Mouse (Mus musculus): ENCODE measurements around the gene Liph. TPM values are rescaled to one million over a fixed set of nuclear protein-coding genes. Genes with fewer than 3 reads are reported as not detected.
"Not testable (repeated sequence)": the region's sequence is repeated elsewhere in the genome, so short reads cannot be mapped to it uniquely, and the experiment has no call there.

Gene Liph
- polyA plus RNA-seq, 1 experiment from 2014 or later, result 0.30 TPM

DNA sequence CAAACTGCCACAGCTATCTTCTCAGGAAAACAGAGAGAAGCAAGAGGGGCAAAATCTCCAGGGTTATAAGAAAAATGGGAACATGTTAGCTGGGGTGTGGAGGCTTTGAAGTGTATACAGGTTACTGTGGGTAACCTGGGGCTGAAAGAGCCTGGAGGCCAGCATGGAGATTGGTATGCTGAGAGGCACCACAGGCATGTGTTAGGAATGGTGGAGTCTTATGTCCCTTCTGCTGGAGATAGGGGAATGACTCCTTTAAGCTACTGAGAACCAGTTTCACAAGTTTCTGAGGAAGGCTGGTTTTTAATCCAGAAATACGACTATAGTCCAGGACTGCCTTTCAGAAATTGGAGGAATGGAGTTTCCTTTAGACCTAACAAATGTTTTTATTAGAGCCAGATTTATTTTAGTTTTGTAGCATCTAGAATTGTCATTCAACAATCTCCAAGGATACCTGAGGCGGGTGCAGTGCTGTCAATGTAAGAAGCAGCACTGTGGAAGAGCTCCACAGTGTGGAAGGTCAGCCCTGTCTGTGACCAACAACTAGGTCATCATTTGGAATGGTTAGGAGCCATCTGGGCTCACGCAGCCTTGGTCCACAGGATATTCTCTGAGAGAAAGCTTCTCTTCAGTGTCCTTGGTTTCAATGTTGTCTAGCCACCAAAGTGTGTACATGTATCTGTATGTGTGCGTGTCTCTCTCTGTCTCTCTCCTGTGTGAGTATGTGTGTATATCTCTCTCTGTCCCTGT is 4.7 kb upstream of the Liph start:
- TF ChIP-seq CTCF (IDR thresholded peaks at IDR 0.05), result no peak
- DNase-seq (ENCODE audit: low read depth, low spot score) (no peak), ATAC-seq (no peak)
- ChIA-PET CTCF (interaction anchor here (0.9 to 1.3 kb wide), 2 partner anchors 14 to 163 kb away, joined by 3 to 4 read pairs; no protein-coding TSS in a partner anchor), POLR2A (interaction anchor here (0.6 kb wide), 1 partner anchor 157 kb away, joined by 3 read pairs; no protein-coding TSS in a partner anchor)
- H3K27me3 ChIP-seq, result no peaks in the 10 kb centered on the region
- in situ Hi-C loops (cut with MboI; ENCODE audit: low pct_unique_long_range_greater_than_20kb), result no loop called here

DNA sequence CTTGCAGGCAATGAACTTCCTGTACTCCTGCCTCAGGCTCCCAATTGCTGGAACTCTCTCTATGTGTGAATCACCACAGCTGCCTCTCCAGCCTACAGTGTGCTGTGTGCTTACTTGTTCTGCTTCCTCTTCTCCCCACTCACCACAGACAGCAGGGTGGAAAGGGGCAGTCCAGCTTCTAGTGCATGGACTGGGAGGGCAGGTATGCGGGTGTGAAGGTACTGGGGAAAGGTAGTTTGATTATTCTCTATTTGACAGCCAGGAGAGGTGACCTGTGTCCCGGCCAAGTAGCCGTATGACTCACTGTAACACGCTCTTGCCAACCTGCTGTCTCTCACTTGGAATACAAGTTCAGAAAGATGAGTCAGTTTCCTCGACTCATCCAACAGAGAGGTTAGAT is 2.6 kb upstream of the Liph start:
- no peaks in the 10 kb centered on the region for H3K27me3 ChIP-seq
- DNase-seq (ENCODE audit: low read depth, low spot score), result no peak
- in situ Hi-C loops (cut with MboI; ENCODE audit: low pct_unique_long_range_greater_than_20kb), result no loop called here
- CTCF ChIA-PET, result no interaction called here
- POLR2A ChIA-PET, result no interaction called here
- ATAC-seq, result no peak
- TF ChIP-seq CTCF (IDR thresholded peaks at IDR 0.05), result no peak

DNA sequence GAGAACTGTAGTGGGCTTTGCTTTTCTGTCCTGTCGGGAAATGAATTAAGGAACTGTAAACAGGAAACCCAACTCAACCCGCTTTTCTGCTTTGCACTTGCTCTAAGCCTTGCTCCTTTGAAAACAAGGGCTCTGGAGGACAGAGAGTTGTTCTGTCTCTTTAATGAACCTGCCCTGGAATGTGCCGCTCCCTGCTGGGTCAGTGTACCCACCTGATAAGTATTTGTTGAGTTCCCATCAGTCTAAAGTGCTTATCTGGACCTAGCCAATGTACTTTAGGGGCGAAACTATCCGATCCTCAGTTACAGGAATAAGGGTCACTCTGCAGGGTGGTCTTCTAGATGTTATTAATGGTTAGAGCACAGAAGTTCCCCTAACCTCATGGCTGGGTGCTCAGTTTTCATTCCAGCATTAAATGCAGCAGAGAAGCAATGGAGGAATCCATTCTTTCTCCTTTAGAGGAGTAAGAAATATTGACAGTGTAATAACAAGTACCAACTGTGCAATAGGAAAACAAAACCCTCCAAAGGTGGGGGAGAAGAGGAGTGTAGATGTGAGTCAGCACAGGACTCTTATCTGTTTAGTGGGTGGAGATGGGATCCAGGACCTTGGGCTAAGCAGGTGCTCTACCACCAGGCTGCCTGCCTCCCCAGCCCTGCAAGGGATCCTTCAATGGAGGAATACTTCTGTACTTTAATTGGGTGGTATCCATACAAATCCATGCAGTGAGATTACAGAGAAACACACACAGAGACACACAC is 1.6 kb upstream of the Liph start:
- no peak for ATAC-seq

DNA sequence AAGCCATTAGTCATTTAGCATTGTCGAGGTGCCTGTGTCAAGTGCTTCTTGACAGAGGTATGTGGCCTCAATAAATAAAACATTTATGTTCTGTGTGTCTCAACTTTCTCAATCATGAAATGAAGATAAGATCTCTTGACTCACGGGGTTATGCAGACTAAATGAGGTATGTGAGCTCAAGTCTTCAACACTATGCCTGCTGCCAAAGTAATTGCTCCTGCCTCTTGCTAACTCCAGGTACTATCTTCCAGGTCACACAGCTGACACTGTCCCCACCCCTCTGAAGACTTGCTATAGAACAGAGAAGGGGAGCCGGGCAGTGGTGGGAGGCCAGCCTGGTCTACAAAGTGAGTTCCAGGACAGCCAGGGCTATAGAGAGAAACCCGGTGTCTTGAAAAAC is 939 bp upstream of the Liph start:
- no peaks in the 10 kb centered on the region for H3K27me3 ChIP-seq
- POLR2A ChIA-PET, result no interaction called here
- ATAC-seq (no peak), DNase-seq (ENCODE audit: low read depth, low spot score) (no peak)
- TF ChIP-seq CTCF (IDR thresholded peaks at IDR 0.05), result no peak
- CTCF ChIA-PET, result no interaction called here
- in situ Hi-C loops (cut with MboI; ENCODE audit: low pct_unique_long_range_greater_than_20kb), result no loop called here

More for the DNA sequence above, 1.6 kb upstream of the Liph start:
- ChIA-PET POLR2A (no interaction called here), CTCF (no interaction called here)
- H3K27me3 ChIP-seq, result no peaks in the 10 kb centered on the region
- no peak for TF ChIP-seq CTCF (IDR thresholded peaks at IDR 0.05)
- no peak for DNase-seq (ENCODE audit: low read depth, low spot score)
- in situ Hi-C loops (cut with MboI; ENCODE audit: low pct_unique_long_range_greater_than_20kb), result no loop called here

DNA sequence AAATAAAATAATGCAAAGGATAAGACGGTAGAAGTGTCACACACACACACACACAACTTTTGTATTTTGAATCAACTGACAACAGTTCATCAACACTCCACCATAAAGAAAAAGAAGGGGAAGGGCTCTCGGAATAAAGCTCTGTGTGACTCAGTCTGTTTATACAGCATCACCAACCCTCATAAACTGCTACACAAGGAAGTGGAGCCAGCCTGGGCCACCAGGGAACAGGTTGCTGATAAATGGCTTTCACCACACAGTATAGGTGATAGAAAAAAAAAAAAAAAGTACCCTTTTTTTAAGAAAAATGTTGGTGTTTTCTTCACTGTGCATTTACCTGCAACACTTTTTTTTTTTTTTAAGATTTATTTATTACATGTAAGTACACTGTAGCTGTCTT is 3.7 kb downstream of the Liph start:
- ATAC-seq, result no peak
- no peak for TF ChIP-seq CTCF (IDR thresholded peaks at IDR 0.05)
- DNase-seq (ENCODE audit: low read depth, low spot score), result no peak
- ChIA-PET POLR2A (no interaction called here), CTCF (no interaction called here)
- in situ Hi-C loops (cut with MboI; ENCODE audit: low pct_unique_long_range_greater_than_20kb), result no loop called here
- no peaks in the 10 kb centered on the region for H3K27me3 ChIP-seq

DNA sequence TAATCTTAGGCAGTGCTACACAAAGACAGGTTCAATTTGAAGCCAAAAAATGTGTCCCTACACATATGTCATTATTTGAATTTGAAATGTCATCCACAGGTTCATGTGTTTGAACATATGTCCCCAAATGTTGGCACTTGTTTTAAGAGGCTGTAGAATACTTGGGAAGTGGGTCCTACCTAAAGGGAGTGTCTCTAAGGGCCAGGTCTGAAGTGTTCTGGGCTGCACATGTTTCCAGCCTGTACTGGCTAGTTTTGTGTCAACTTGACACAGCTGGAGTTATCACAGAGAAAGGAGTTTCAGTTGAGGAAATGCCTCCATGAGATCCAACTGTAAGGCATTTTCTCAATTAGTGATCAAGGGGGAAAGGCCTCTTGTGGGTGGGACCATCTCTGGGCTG is 4.6 kb downstream of the Liph start:
- ATAC-seq, result not testable (repeated sequence)

DNA sequence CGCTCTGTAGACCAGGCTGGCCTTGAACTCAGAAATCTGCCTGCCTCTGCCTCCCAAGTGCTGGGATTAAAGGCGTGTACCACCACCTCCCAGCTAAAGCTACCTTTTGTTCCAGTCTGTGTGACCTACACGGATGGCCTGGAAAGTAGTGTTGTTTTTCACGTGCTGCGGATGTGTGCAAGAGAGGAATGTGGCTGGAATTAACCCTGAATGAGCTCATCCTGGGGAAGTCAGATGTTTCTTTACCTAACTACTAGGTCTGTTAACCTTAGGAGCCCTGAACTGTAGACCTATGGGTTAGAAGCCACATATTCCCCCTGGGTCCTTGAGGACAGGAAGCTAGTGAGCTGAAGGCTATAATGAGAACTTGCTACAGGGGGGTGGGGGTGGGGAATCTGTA is 7.5 kb downstream of the Liph start:
- POLR2A ChIA-PET, result no interaction called here
- in situ Hi-C loops (cut with MboI; ENCODE audit: low pct_unique_long_range_greater_than_20kb), result no loop called here
- H3K27me3 ChIP-seq, result no peaks in the 10 kb centered on the region
- CTCF ChIA-PET, result no interaction called here
- TF ChIP-seq CTCF (IDR thresholded peaks at IDR 0.05), result no peak
- DNase-seq (ENCODE audit: low read depth, low spot score) (no peak), ATAC-seq (no peak)

More for the DNA sequence above, 4.6 kb downstream of the Liph start:
- CTCF ChIA-PET, result interaction anchor here (1.0 to 1.1 kb wide), 2 partner anchors 13 to 14 kb away, joined by 3 read pairs; no protein-coding TSS in a partner anchor
- DNase-seq (ENCODE audit: low read depth, low spot score); H3K27me3 ChIP-seq; POLR2A ChIA-PET; in situ Hi-C loops (cut with MboI; ENCODE audit: low pct_unique_long_range_greater_than_20kb): not testable (repeated sequence)

DNA sequence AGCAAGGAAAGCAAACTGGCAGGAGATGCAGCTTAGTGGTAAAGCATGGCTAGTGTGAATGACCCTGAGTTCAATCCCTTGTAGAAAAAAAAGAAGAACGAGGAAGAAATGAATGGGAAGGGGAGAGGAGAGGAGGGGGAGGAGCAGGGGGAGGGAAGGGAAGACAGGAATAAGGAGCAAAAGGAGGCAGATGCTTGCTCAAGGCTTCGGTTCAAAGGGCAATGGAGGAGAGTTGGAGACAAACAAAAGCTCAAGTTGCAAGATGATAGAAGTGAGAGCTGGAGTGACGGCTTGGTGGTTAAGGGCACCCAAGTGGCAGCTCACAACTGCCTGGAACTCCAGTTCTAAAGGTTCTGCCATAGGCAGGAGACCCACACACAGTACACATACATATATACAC is 9.3 kb downstream of the Liph start:
- in situ Hi-C loops (cut with MboI; ENCODE audit: low pct_unique_long_range_greater_than_20kb), result no loop called here
- no peak for DNase-seq (ENCODE audit: low read depth, low spot score)
- POLR2A ChIA-PET, result interaction anchor here (1.2 kb wide), 1 partner anchor 27 kb away, joined by 4 read pairs; no protein-coding TSS in a partner anchor

DNA sequence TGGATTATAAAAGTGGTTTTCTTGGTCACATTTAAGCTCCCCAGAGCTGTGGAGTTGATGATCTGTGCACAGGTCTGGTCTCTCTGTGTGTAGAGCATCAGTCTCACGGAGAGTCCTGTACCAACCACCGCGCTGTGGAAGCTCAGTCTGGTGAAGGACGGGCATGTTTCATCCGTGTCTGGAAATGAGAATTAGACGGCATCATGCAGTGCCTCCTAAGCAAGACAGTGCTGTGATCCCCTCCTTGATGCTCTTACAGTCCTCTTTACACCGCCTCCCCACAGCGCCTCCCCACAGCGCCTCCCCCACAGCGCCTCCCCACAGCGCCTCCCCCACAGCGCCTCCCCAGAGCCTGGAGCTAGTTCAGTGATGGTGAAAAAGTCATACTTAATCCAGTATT is 11.4 kb downstream of the Liph start:
- POLR2A ChIA-PET, result no interaction called here
- no peak for ATAC-seq
- in situ Hi-C loops (cut with MboI; ENCODE audit: low pct_unique_long_range_greater_than_20kb), result no loop called here
- H3K27me3 ChIP-seq, result no peaks in the 10 kb centered on the region
- CTCF ChIA-PET, result interaction anchor here (0.7 to 1.7 kb wide), 4 partner anchors 10 to 92 kb away, joined by 3 to 5 read pairs (median 4); partner anchors contain the start of gene Liph
- no peak for DNase-seq (ENCODE audit: low read depth, low spot score)
- no peak for TF ChIP-seq CTCF (IDR thresholded peaks at IDR 0.05)

More for the DNA sequence above, 9.3 kb downstream of the Liph start:
- ATAC-seq, result no peak
- H3K27me3 ChIP-seq, result no peaks in the 10 kb centered on the region
- TF ChIP-seq CTCF (IDR thresholded peaks at IDR 0.05), result no peak
- CTCF ChIA-PET, result interaction anchor here (0.6 to 2.2 kb wide), 2 partner anchors 10 to 15 kb away, joined by 3 to 5 read pairs; no protein-coding TSS in a partner anchor

DNA sequence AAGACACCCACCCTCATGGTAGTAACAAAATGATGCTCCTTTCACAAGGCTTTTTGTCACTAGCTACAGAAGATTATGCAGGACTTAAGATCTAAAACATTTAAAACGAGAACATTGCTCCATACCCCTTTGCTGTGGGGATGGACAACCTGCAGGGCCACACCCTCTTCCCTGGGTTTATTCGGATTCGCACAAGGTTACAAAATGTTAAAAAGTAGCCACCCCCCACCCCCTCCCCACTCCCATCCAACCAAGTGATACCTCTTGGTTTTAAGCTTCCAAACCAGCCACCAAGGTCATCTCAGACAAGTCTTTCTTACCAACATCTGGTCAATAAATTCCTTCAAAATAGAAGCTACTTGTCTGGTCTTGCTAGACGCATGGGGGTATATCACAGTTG is 11.9 kb downstream of the Liph start:
- CTCF ChIA-PET, result interaction anchor here (0.7 to 1.7 kb wide), 4 partner anchors 9 to 92 kb away, joined by 3 to 5 read pairs (median 4); partner anchors contain the start of gene Liph
- DNase-seq (ENCODE audit: low read depth, low spot score) (no peak), ATAC-seq (no peak)
- H3K27me3 ChIP-seq, result no peaks in the 10 kb centered on the region
- in situ Hi-C loops (cut with MboI; ENCODE audit: low pct_unique_long_range_greater_than_20kb), result no loop called here
- no peak for TF ChIP-seq CTCF (IDR thresholded peaks at IDR 0.05)
- POLR2A ChIA-PET, result interaction anchor here (1.0 kb wide), 1 partner anchor 22 kb away, joined by 3 read pairs; no protein-coding TSS in a partner anchor

DNA sequence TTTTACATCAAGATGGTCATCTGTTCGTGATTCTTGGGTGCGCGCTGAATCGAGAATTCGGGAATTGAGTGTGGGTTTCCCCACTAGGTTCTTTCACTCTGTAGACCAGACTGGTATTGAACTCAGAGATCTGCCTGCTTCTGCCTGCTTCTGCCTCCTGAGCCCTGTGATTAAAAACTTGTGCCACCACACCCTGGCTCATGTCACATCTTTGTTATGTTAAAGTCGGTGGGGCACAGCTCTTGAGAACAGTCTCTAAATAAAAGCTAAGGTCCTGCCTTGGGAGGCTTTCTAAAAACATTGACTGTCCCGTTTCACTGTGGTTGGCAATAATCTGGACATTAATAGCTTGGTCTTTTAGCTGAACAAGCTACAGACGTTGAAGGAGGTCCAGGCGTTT is 12.3 kb downstream of the Liph start:
- POLR2A ChIA-PET, result interaction anchor here (1.0 kb wide), 1 partner anchor 22 kb away, joined by 3 read pairs; no protein-coding TSS in a partner anchor
- in situ Hi-C loops (cut with MboI; ENCODE audit: low pct_unique_long_range_greater_than_20kb), result no loop called here
- DNase-seq (ENCODE audit: low read depth, low spot score) (no peak), ATAC-seq (no peak)
- CTCF ChIA-PET, result interaction anchor here (1.1 to 1.7 kb wide), 3 partner anchors 9 to 12 kb away, joined by 3 to 5 read pairs (median 3); partner anchors contain the start of gene Liph
- no peaks in the 10 kb centered on the region for H3K27me3 ChIP-seq
- TF ChIP-seq CTCF (IDR thresholded peaks at IDR 0.05), result no peak

All from Patski (cell line).